Mouse (Mus musculus): ENCODE measurements around the gene Wdr70.

The Wdr70 gene

GRCm38 (mm10) chr15:7934105-7934504, 164.9 kb downstream of the Wdr70 start:
- no peak for DNase-seq (ENCODE audit: low read depth, low spot score)

GRCm38 (mm10) chr15:7931605-7932008, 167.4 kb downstream of the Wdr70 start:
- no peak for DNase-seq (ENCODE audit: low read depth, low spot score)

- DNase-seq (ENCODE audit: low read depth, low spot score), result no peak
Measured at GRCm38 (mm10) chr15:7925382-7925781, 173.6 kb downstream of the Wdr70 start.

- DNase-seq (ENCODE audit: low read depth, low spot score), result no peak
Measured at GRCm38 (mm10) chr15:7923281-7923680, 175.7 kb downstream of the Wdr70 start.

- DNase-seq (ENCODE audit: low read depth, low spot score), result no peak
Measured at GRCm38 (mm10) chr15:7922291-7923037, 176.5 kb downstream of the Wdr70 start.

GRCm38 (mm10) chr15:7921124-7921523, 177.9 kb downstream of the Wdr70 start:
- no peak for DNase-seq (ENCODE audit: low read depth, low spot score)

GRCm38 (mm10) chr15:7906491-7907035, 192.4 kb downstream of the Wdr70 start:
- DNase-seq (ENCODE audit: low read depth, low spot score), result no peak

- DNase-seq (ENCODE audit: low read depth, low spot score), result peak; percentile 3
Measured at GRCm38 (mm10) chr15:7899286-7899685, 199.7 kb downstream of the Wdr70 start.

- DNase-seq (ENCODE audit: low read depth, low spot score), result no peak
Measured at GRCm38 (mm10) chr15:7891547-7892282, 207.3 kb downstream of the Wdr70 start.

- no peak for DNase-seq (ENCODE audit: low read depth, low spot score)
Measured at GRCm38 (mm10) chr15:7890286-7890685, 208.7 kb downstream of the Wdr70 start.

GRCm38 (mm10) chr15:7889362-7889674, 209.7 kb downstream of the Wdr70 start:
- DNase-seq (ENCODE audit: low read depth, low spot score), result no peak

GRCm38 (mm10) chr15:7888617-7889361, 210.2 kb downstream of the Wdr70 start:
- no peak for DNase-seq (ENCODE audit: low read depth, low spot score)

- DNase-seq (ENCODE audit: low read depth, low spot score), result no peak
Measured at GRCm38 (mm10) chr15:7886591-7886990, 212.4 kb downstream of the Wdr70 start.

GRCm38 (mm10) chr15:7885106-7885505, 213.9 kb downstream of the Wdr70 start:
- DNase-seq (ENCODE audit: low read depth, low spot score), result no peak

GRCm38 (mm10) chr15:7884181-7884580, 214.8 kb downstream of the Wdr70 start:
- no peak for DNase-seq (ENCODE audit: low read depth, low spot score)

GRCm38 (mm10) chr15:7879956-7880355, 219.1 kb downstream of the Wdr70 start:
- DNase-seq (ENCODE audit: low read depth, low spot score), result no peak

- DNase-seq (ENCODE audit: low read depth, low spot score), result no peak
Measured at GRCm38 (mm10) chr15:7878861-7879260, 220.1 kb downstream of the Wdr70 start.

- no peak for DNase-seq (ENCODE audit: low read depth, low spot score)
Measured at GRCm38 (mm10) chr15:7877560-7878467, 221.2 kb downstream of the Wdr70 start.

- no peak for DNase-seq (ENCODE audit: low read depth, low spot score)
Measured at GRCm38 (mm10) chr15:7875879-7876278, 223.1 kb downstream of the Wdr70 start.

GRCm38 (mm10) chr15:7872473-7872872, 226.5 kb downstream of the Wdr70 start:
- no peak for DNase-seq (ENCODE audit: low read depth, low spot score)

- no peak for DNase-seq (ENCODE audit: low read depth, low spot score)
Measured at GRCm38 (mm10) chr15:7865305-7865704, 233.7 kb downstream of the Wdr70 start.
